Mouse (Mus musculus): ENCODE measurements around the gene Bzw2.
"Not testable (repeated sequence)": the region's sequence is repeated elsewhere in the genome, so short reads cannot be mapped to it uniquely, and the experiment has no call there.

GRCm38 (mm10) chr12:36205579-36206119, 47.8 kb upstream of the Bzw2 start:
- not testable (repeated sequence) for TF ChIP-seq CTCF (conservative IDR thresholded peaks at IDR 0.05; ENCODE audit: insufficient read depth, insufficient read length, low read depth, low read length); POLR2A (IDR thresholded peaks at IDR 0.05; ENCODE audit: low read depth, low read length)

Data from kidney, adult 2 months (tissue).